Mouse (Mus musculus) fat pad, adult 2 months (tissue): ENCODE results near the gene Tmem132b.

ENCODE experiments used
- DNase-seq: peaks from one replicate; pipeline ENCODE4 v3.0.0-alpha.2; 2011; ENCODE audit warnings: low read depth, low spot score; ENCODE audit errors: extremely low read depth

Tmem132b gene

GRCm38 (mm10) chr5:125574886-125575285, 43.3 kb downstream of the Tmem132b start:
- no peak for DNase-seq

DNA sequence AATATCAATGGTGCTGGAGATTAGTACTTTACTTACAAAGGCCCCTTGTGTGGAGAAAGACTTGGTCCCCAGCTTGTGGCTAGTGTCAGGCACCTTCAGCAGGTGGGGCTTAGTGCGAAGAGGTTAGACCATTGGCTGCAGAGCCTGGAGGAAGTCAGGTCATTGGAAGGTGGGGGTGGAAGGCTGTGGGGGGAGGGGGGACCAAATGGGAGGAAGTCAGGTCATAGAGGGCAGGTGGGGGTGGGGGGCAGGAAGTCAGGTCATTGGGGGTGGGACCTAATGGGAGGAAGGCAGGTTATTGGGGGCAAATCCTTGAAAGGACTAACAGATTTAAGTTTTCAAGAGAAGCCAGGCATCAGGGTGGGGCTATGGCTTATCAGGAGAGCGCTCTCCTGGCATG, 44.3 kb downstream of the Tmem132b start:
- no peak for DNase-seq

- DNase-seq = no peak
Observed at GRCm38 (mm10) chr5:125578661-125579060, 47.1 kb downstream of the Tmem132b start.

DNA sequence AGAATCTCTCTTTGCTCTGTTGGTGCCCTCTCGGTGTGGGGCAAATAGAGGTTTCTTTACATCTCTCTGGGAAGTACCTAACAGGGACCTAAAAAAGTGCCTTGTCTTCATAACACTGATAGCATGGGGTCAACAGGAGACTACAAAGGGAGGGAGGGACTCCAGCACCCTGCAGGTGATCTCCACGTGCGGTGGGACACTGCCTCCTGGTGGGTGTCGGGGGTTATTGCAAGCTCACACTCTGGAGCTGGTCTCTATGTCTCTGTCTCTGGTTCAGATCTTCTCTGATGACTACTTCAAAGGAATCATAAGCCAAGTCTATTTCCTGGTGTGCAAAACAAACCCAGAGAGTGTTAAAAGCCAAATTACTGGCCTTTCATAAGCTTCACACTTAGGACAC, 47.6 kb downstream of the Tmem132b start:
- DNase-seq = no peak

DNA sequence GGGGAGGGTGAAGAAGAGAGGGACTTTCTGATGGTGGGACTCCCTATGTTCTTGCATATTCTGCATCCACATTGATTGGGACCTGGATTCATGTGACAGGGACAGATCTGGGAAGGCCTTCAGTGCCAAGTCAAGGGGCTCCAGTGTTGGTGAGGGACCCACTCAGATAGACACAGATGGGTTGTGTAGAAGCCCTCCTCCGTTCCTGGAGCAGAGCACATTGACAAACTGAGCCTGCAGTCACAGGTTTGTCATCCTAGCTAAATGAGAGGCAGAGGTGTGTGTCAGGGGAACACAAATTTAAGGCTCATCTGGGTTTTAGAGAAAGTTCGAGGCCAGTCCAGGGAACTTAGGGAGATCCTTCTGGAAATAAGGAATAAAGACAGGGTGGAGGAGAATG, 51.7 kb downstream of the Tmem132b start:
- no peak for DNase-seq

GRCm38 (mm10) chr5:125583836-125584235, 52.3 kb downstream of the Tmem132b start:
- no peak for DNase-seq

DNA sequence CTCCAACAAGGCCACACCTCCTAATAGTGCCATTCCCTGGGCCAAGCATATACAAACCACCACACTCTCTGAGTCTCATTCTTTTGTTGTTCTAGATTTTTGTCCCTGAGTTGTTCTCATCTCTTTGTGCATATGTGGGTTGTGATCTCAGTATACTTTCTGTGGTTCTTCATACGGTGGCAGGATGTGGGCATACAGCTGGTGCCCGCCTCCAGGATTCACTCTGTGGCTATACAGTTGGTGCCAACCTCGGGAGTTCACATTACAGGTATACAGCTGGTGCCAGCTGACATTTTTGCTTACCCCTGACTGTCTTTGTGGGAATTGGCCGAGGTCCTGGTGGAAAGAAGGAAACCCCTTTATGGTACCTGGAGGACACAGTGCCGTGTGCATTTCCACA, 53.6 kb downstream of the Tmem132b start:
- DNase-seq = no peak

DNA sequence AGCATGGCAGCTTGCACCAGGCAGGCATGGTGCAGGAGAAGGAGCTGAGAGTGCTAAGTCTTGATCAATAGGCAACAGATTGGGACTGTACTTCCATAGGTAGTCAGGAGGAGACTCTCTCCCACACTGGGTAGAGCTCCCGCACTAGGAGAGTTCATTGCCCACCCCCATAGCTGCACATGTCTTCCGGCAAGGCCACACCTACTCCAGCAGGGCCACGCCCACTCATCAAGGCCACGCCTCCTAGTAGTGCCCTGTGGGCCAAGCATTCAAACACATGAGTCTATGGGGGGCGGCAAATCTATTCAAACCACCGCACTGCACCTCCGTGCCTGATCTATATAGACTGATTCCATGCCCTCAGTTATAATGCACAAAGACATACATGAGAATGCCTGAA, 56.6 kb downstream of the Tmem132b start:
- DNase-seq = no peak

GRCm38 (mm10) chr5:125588876-125589667, 57.5 kb downstream of the Tmem132b start:
- no peak for DNase-seq

GRCm38 (mm10) chr5:125598056-125598455, 66.5 kb downstream of the Tmem132b start:
- DNase-seq = no peak

DNA sequence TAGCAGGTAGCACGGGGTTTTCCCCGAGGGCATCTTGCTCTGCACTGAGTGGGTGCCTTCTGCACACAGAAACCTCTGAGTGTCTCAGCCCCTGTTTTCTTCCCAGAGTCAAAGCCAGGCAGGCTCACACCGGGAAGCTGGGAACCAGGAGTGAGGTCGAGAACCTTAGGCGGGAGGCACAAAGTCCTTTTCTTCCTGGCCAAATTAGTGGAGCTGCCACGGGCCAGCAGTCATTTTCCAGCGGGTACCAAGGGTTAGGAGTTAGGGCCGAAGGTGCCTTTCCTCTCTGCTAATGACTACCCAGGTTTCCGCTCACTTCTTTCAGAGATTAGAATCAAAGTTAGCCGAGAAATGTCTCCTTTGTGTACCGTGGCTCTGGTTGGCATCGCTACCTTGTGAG, 75.6 kb downstream of the Tmem132b start:
- no peak for DNase-seq

- no peak for DNase-seq
Observed at GRCm38 (mm10) chr5:125609968-125610367, 78.4 kb downstream of the Tmem132b start.

DNA sequence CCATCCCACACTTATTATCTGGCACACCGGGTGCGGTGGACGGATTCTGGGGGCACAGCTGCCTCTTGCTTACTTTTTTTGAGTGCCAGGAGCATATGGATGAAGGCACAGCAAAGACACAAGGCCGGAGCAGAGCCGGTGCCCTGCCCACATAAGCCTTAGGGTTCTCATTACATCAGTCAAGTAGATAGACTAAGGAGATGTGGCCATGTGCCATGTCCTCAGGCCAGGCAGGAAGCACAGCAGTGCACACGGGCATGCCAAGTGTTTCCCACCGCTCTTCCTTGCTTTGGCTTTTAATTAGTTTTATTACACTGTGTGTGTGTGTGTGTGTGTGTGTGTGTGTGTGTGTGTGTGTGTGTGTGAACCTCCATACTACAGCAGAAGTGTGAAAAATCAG, 80.9 kb downstream of the Tmem132b start:
- no peak for DNase-seq

- no peak for DNase-seq
Observed at GRCm38 (mm10) chr5:125613136-125613535, 81.6 kb downstream of the Tmem132b start.

DNA sequence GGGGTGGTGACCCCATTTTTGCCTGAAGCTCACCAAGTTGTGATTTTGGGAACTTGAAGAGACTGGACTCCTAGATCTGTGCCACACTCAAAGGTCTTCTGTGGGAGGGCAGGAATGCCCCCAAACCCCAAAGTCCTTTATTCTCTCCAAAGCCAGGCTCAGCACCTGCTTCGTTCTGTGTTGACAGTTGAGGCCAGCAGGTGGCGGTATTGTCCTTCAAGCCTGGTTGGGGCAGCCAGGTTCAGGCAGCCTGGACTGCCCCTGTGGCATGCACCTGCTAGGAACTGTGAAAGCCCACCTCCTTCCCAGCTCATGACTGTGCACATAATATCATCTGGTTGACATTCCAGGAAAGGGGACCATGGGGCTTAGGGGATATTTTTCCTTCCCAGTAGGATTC, 82.8 kb downstream of the Tmem132b start:
- DNase-seq = no peak

- DNase-seq = no peak
Observed at GRCm38 (mm10) chr5:125617050-125617449, 85.5 kb downstream of the Tmem132b start.

GRCm38 (mm10) chr5:125627816-125628348, 96.3 kb downstream of the Tmem132b start:
- no peak for DNase-seq

DNA sequence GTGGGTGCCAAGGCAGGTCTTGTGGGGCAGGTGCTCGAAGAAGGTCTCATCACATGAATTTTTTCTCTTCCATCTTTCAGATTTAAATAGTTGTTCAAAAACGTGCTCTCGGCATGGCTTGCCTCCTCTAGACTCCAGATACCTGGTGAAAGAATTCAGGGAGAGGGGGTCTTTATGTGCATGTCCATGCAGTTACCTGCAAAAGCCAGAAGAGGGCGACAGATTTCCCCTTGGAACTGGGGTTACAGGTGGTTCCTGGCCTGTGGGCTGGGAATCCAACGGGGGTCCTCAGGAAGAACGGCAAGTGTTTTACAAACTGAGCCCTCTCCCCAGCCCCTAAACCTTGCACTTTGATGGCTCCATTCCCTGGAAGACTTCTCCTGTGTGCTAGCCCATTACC, 103.1 kb downstream of the Tmem132b start:
- DNase-seq = no peak

DNA sequence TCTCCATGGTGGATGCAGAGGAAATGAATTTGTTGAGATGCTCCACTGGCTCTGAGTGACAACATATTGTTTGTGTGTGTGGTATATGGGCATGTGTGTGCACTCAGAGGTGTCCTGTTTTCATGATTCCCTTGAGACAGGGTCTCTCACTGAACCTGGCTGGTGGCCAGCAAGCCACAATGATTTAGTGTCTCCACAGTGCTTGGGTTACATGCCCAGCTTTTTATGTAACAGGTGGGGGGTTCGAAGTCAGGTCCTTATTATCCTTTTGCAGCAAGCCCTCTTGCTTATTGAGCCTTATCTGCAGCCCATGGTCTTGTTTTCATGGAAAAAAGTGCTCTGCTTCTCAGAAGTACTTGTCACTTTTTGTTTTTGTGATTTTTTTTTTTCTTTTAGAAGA, 109.4 kb downstream of the Tmem132b start:
- no peak for DNase-seq

DNA sequence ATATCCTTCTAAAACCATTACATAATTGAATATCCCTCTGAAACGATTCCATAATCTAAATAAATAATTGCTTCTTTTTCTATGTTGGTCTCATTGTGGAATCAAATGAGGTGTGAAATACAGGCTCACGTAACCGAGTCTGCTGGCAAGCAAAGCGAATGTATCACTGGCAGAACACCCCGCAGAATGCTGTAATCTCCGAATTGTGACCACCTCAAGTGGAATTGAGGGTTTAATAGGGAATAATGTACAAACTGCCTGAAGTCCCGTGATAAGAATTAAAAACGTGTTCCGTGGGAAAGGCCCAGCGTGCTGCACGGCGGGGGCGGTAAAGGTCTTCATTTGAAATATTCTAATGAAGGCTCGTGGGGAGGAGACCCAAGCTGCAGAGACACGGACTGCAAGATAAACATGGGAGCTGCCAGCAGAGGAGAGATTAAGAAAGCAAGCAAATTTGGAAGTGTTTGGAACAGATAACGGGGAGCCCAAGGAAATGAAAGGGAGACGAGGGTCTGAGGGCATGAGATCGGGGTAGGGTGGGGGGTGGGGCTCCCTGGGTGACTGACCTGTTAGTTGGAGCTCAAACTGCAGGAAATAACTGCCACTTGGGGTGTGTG, 110.1 kb downstream of the Tmem132b start:
- DNase-seq = no peak

GRCm38 (mm10) chr5:125648236-125648635, 116.7 kb downstream of the Tmem132b start:
- DNase-seq = no peak

DNA sequence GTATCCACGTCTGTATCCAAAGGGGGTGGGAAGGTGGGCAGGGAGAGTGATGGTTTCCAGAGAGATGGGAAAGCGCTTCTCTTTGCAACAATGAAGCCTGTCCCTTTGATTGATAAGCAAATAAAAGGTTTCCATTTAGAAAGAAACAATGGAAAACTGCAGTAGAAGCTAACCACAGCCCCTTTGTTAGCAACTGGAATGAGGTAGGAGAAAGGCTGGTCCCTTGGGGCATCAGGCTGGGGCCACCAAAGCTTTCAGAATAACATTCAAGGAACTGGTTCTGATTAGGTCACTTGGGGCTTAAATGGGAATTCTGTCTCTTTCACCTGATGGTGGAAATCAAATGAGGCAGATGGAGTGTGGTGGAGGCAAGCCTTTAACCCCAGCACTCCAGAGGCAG, 118.4 kb downstream of the Tmem132b start:
- DNase-seq = no peak
